Mouse (Mus musculus) G1E-ER4 (cell line): ENCODE results near the gene Mag. TPM values are rescaled to one million over a fixed set of nuclear protein-coding genes. Genes with fewer than 3 reads are reported as not detected.
"Not testable (repeated sequence)": the region's sequence is repeated elsewhere in the genome, so short reads cannot be mapped to it uniquely, and the experiment has no call there.

Experiments used
- GATA1 ChIP-seq: IDR thresholded peaks from one replicate; pipeline ENCODE4 v1.8.0; 2012; ENCODE audit warnings: low read length, inconsistent platforms
- polyA plus RNA-seq: library from polyadenylated mRNA; stranded (reverse); fragments of >175 nt; gene quantifications from 2 replicates; pipeline ENCODE4 v1.2.3, GENCODE M21; 2012

Mag gene
- polyA plus RNA-seq, 1 experiment: not detected

DNA sequence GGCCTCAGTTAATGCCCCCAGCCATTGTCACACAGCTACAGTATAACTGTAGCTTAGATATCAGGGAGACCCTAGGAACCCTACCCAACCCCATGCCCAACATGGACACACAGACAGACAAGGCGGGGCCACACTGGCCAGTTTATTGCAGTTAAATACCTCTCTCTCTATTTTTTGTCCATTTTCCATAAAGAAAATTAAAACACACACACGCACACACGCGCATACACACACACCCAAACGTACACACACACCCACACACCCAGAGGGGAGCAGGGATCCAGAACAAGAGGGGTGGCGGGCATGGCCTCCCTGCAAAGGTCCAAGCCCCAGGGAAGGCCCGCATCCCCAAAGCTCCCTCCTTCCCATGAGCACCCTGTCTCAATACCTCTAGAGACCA, 31.2 kb upstream of the Mag start:
- no peak for TF ChIP-seq GATA1

DNA sequence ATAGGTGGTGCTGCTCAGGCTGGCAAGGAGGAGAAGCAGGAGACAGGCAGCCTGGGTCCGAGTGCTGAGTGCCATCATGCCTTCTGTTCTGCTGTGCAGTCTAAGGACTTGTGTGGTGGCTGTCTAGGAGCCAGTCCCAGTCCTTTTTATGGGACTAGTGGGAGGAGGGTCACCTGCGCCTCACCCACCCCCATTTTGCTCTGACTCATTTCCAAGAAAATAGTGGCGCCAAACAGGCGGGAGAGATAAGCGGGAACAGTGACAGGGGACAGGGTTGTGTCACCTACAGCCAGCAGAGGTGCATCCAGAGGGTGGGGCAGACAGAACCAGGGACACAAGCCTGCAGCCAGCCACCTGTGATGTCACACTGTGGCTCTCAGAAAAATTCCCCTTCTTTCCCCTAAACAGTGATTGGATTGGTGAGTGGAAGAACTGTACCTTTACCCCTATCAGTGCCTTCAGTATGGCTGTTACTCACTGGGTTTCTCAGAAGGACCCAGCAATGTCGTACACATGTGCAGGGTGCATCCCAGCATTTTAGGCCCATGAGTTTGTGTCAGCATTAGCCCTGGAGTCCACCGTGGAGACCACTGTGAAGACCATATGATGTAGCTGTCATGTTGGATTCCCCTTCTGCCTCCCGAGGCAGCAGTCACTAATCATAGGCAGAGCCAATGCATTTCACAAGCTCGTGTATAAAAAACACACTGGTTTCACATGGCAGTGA, 29.4 kb upstream of the Mag start, which contains the start of gene Hamp:
TSS of gene Hamp (minus strand) at position 124 of the 727 bp plus-strand sequence.
- TF ChIP-seq GATA1: no peak

DNA sequence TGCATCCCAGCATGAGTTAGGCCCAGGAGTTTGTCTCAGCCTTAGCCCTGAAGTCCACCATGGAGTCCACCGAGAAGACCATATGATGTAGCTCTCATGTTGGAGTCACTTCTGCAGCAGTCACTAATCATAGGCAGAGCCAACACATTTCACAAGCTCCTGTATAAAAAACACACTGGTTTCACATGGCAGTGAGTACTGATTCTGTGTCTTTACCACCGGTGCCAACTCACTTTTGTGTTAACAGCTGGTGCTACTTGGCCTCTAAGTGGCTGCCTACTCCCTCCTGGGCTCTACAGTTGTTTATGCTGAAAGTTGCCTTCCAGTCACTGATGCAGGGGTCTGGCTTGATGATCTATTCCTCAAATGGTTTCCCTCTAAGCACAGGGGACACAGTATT, 9.9 kb upstream of the Mag start, which contains the start of gene Hamp2:
TSS of gene Hamp2 (minus strand) at position 101 of the 400 bp plus-strand sequence.
- TF ChIP-seq GATA1: not testable (repeated sequence)

DNA sequence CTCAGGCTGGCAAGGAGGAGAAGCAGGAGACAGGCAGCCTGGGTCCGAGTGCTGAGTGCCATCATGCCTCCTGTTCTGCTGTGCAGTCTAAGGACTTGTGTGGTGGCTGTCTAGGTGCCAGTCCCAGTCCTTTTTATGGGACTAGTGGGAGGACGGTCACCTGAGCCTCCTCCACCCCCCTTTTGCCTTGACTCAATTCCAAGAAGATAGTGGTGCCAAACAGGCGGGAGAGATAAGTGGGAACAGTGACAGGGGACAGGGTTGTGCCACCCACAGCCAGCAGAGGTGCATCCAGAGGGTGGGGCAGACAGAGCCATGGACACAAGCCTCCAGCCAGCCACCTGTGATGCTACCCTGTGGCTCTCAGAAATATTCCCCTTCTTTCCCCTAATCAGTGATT, 9.4 kb upstream of the Mag start:
- no peak for TF ChIP-seq GATA1

DNA sequence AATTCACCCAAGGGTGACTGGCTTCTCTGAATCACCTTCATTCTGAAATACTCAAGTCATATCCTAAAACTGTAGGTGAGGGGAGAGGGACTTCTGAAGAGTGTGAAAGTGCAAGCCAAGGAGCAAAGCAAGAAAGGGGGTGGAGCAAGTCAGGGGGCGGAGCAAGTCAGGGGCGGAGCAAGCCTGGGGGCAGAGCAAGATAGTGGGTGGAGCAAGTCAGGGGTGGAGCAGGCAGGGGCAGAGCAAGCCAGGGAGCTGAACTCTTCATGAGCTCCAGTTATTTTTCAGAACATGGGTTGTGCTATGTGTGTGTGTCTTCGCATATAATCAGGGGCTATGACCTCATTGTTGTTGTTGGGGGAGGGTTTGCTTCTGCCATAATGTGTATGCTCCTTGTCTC, 5.5 kb upstream of the Mag start:
- no peak for TF ChIP-seq GATA1

DNA sequence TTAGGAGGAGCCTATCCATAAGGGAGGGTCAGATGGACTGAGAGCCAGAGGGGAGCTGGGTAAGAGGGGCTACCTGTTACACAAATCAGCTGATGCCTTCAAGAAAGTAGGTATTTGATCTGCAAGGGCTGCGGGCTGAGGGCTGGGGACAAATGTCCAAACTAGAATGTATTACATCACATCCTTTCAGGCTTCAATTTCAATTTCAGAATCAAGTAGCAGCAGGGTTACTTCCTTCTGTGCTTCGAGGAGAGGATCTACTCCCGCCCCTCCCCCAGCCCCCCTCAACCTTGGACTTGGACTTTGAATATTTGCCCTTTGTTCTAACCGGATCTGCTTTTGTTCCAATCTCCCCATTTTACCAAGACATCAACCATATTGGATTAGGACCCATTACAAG, 2.5 kb upstream of the Mag start:
- TF ChIP-seq GATA1: no peak

DNA sequence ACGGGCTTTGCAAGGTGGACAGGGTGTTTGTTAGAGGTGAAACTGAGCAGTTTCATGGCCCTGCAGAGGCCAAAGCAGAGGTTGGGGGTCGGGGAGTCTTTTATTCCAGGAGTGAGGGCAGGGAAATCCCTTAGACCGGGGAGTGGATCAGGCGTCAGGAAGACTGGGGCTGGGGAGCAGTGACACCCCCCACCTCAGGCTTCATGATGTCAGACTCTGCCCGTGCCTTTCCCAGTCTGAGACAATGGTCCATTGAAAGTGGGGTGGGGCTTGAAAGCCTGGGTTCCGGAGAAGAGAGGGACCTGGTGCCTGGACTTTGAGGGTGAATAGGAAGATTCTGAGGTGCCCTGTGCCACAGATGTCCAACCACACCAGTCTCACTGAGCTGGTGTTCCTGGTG, 2.0 kb upstream of the Mag start:
- no peak for TF ChIP-seq GATA1

DNA sequence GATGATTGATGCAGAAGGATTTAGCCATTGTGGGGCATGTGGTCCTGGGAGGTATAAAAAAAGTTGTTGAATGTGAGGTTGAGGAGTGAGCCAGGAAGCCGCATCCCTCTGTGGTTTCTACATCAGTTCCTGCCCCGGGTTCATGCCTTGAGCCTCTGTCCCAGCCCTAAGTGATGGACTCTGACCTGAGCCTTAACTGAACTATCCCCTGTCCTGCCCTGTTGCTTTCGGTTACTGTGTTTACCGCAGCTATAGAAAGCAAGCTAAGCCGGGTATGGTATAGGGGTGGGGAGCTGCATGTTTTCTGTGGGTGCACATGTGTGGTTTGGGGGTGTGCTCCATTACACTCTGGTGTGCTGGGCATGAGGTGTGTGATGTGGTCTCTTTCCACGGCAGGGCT, 4.9 kb downstream of the Mag start:
- TF ChIP-seq GATA1: no peak

DNA sequence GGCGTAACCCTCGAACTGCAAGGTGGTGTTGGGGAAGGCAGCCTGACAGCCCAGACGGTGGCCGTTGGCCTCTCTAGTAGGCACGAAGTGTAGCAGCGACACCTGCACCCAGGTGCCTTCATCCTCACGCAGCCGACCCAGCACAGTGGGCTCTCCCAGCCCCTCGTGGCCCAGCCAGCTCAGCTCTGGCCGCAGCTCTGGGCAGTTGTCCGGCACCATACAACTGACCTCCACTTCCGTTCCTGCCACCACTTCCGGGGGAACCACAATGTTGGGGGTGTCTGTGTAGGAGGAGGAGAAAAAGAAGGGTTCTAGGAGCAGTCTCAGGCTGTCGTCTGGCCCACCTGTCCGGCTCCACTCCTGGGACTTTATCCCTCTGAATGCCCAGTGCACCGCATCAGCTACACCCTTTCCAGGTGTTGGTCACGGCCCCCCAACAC, 5.7 kb downstream of the Mag start:
- no peak for TF ChIP-seq GATA1

DNA sequence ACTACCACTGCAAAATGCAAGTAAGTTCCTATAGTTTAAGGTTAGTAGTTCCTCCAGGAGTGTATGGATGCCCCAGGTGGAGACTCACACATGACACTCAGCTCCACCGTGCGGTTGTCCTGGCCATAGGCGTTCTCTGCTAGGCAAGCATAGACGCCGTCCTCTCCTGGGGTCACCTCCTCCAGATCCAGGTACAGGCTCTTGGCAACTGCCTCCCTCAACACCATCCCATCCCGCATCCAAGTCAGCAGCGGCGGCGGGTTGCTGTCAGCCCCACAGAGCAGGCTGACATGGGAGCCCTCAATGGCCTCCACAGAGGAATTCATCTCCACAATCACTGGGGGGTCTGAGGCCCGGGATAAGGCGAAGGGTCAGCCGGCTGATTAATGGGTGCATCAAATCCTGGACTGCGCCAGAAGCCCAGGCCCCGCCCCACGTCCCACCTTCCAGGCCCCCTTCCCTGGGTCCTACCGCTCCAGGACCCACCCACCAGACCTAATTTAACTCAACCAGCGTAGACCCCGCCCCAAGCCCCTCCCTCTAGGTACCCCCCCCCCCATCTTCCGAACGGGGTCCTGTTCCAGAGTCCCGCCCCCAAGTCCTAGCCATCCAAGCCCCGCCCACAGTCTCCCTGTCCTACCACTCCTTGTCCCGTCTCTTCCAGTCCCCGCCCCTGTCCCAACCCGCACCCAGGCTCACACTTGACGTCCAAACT, 6.2 kb downstream of the Mag start:
- no peak for TF ChIP-seq GATA1

DNA sequence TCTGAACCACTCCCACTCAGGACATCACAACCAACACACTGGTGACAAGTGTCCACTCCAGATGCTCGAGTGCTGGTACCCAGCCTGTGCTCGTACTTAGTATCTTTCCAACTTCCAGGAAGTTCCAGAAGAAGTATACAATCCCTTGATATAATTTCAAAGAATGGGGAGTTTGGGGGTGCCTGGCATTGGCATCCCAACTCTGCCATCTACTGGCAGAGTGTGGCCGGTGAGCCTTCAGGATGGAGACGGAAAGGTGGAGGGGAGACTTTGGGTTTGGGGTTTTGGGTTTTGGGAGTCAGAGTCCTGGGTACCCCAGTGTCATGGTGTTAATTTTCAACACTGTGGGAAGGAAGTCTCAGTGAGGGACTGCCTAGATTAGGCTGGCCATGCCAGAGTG, 10.6 kb downstream of the Mag start:
- no peak for TF ChIP-seq GATA1

DNA sequence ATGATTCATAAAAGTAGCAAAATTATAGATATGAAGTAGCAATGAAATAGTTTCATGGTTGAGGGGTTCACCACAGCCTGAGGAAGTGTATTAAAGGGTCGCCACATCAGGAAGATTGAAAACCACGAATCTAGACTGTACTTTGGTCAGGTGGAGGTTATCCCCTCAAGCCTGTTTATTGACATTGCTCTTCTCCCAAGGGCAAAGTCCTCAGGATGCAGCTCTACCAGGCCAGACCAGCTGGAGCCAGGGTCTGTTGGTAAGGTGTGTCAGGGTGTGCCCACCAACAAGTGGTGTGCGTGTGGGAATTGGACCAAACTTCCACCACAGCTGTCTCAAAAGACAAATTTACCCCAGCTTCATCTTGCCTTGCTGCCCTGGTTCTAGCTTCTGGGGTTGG, 19.5 kb downstream of the Mag start:
- TF ChIP-seq GATA1: no peak

DNA sequence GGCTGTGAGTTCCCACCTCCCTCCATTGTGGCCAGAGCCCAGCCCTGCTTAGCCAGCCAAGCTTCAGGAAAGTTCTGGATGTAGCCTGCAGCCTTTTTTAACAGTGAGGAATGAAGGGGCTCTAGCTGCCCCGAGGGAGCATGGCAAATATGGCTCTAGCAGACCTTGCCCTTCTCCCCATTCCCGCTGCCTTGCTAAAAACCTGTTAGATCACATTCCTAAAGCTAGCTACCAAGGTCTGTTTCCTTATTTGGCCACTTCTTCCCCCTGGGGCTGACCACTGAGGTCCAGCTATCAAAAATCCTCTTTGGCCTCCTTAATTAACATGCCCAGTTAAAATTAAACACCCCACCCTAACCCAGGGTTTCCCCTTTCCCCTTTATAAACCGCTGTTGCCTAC, 22.2 kb downstream of the Mag start:
- no peak for TF ChIP-seq GATA1

DNA sequence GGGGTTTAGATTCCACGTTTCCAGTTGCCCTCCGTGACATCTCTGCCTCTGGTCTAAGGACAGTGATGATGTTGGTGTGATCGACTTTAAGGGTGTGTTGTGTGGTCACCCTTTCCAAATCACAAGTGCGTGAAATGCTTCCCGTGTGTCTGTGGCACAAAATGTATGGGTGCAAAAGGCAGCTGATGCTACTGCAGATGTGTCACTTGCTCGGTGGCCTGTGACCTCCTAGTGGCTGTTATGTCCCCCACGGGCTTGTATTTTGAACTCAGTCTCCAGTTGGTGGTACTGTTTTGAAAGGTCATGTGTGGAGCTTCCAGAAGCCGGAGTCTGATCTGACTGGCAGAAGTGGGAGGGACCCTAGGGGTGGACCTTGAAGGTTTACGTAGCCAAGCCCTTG, 22.9 kb downstream of the Mag start:
- TF ChIP-seq GATA1: no peak

DNA sequence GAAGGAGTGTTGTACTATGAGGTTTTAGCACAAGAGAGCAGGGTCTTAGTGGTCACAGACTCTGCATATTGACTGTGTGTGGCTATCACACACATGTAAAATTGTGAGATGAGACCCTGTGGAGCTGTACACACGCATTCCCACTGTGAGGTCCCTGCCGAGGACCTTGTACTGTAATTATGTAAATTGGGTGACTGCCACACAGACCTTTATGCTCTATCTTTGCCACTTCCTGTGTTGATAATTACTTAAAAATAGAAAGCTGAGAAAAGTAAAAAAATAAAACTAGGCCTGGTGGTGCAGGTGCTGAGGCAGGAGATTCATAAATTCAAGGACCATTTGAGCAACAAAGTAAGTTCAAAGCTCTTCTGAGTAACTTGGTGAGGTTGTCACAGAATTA, 24.0 kb downstream of the Mag start:
- no peak for TF ChIP-seq GATA1

DNA sequence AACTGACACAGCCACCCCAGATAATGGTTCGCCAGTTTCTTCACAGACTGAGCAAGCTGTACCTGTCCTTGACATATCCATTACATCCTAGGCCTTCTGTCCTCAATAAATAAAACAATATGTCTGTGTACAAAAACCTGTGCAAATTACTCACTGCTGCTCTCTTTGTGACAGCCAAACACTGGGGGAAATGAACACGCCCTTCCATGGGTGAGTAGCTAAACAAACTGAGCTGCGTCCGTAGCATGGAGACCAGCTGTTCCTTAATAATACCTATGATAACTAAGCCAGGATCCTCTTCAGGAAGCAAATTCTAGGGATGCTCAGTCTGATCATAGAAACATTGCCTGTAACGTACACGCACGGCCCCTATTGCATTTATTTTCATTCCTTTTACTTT, 25.9 kb downstream of the Mag start:
- TF ChIP-seq GATA1: no peak
